Mouse (Mus musculus) forebrain, embryonic 11.5 days (tissue): ENCODE measurements around the gene Slc25a15. TPM values are rescaled to one million over a fixed set of nuclear protein-coding genes. Genes with fewer than 3 reads are reported as not detected.

Experiments
- ATAC-seq: fragments of 200-750 bp; cut with Nextera tagmentation; replicated peaks from 2 replicates; pipeline ENCODE4 v1.8.0; 2017; ENCODE audit warnings: moderate TSS enrichment; ENCODE audit not compliant: low FRiP score
- DNase-seq: peaks from one replicate; pipeline ENCODE4 v3.0.0-alpha.2; 2017; ENCODE audit warnings: low spot score
- H3K27ac ChIP-seq: fragments of 300-500 bp; sonication (generic); 2 replicates; pipeline ENCODE4 v1.5.1; 2014; ENCODE audit warnings: low read depth, low read length
- H3K27me3 ChIP-seq: fragments of 300-500 bp; sonication (generic); 2 replicates; pipeline ENCODE4 v1.6.1; 2014; ENCODE audit warnings: mild to moderate bottlenecking, low read length, mixed read lengths; ENCODE audit not compliant: control insufficient read depth, insufficient read depth
- H3K36me3 ChIP-seq: fragments of 300-500 bp; sonication (generic); 2 replicates; pipeline ENCODE4 v1.6.1; 2014; ENCODE audit warnings: mild to moderate bottlenecking, low read length, moderate library complexity, mixed read lengths; ENCODE audit not compliant: control insufficient read depth, insufficient read depth
- H3K4me1 ChIP-seq: fragments of 300-500 bp; sonication (generic); replicated peaks from 2 replicates; pipeline ENCODE4 v1.6.1; 2014; ENCODE audit warnings: low read length, mixed read lengths; ENCODE audit not compliant: control insufficient read depth, insufficient read depth
- H3K4me2 ChIP-seq: fragments of 300-500 bp; sonication (generic); 2 replicates; pipeline ENCODE4 v1.6.1; 2014; ENCODE audit warnings: low read depth, mild to moderate bottlenecking, low read length, moderate library complexity, mixed read lengths; ENCODE audit not compliant: severe bottlenecking
- H3K4me3 ChIP-seq: fragments of 300-500 bp; sonication (generic); 2 replicates; pipeline ENCODE4 v1.5.1; 2014; ENCODE audit warnings: low read depth, low read length
- H3K9ac ChIP-seq: fragments of 300-500 bp; sonication (generic); 2 replicates; pipeline ENCODE4 v1.6.1; 2014; ENCODE audit warnings: low read length
- H3K9me3 ChIP-seq: fragments of 300-500 bp; sonication (generic); 2 replicates; pipeline ENCODE4 v1.6.1; 2016; ENCODE audit warnings: low read length, mixed read lengths; ENCODE audit not compliant: control insufficient read depth
- WGBS: fragments of 180-500 bp; shearing (Covaris S2); extraction: QIAGEN DNeasy Blood & Tissue Kit; methylation state at CpG from one replicate; pipeline ENCODE4 v1.1.7; 2014; 5-methylcytosine and 5-hydroxymethylcytosine counted together
- polyA plus RNA-seq: library from polyadenylated mRNA; unstranded; fragments of >200 nt; fragmentation: Nextera tagmentation; extraction: Ambion mirVana; gene quantifications from 2 replicates; pipeline ENCODE4 v1.2.1, GENCODE M21; 2014

Gene Slc25a15
- polyA plus RNA-seq, 1 experiment from 2014 or later = 18.2 TPM

DNA sequence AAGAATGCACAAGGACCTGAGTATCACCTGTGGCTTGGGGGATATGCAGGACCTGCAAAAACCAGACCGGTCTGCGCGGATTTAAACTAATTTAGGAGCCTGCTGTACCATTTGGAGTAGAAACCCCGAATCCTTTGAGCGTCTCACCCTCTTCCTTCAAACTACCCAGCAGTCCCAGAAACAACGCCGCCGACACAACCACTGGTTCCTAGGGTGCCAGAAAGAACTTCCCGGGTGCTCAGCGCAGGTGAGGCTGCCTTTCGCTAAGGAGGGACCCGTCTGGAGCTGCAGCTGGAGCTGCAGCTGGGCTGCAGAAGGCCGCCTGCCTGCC is 621 bp downstream of the Slc25a15 start:
- 0% methylated on average over 13 of the region's 13 CpGs for WGBS
- Histone ChIP-seq H3K4me2 (peak overlapping the region; percentile 88), H3K4me1 (no peaks in the 10 kb centered on the region), H3K27me3 (no peaks in the 10 kb centered on the region), H3K9me3 (no peaks in the 10 kb centered on the region), H3K4me3 (peak overlapping the region; percentile 73), H3K9ac (peak overlapping the region; percentile 76), H3K27ac (peak overlapping the region; percentile 31), H3K36me3 (no peaks in the 10 kb centered on the region)
- ATAC-seq (peak; percentile 1; the same call in 1 of the 2 replicates), DNase-seq (no peak)

DNA sequence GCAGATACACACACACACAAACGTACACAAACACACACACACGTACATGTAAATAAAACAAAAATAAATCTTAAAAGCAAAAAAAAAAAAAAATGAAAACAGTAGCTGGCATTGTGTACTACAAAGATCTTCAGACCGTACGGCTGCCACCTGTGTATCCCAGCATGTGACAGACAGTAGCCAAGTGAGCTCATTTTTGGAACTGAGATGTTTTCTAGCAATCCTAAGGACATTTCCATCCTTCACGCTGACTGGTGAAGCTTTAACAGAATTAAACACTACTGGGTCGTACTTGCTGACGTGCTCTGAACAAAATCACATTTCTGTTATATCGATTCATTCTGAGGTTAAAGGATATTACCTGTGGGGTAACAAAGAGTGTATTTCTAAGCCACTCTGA is 3.1 kb downstream of the Slc25a15 start:
- Histone ChIP-seq H3K9ac (no peak overlapping the region), H3K4me3 (no peak overlapping the region), H3K36me3 (no peaks in the 10 kb centered on the region), H3K4me2 (no peak overlapping the region), H3K27ac (no peak overlapping the region), H3K4me1 (no peaks in the 10 kb centered on the region), H3K27me3 (no peaks in the 10 kb centered on the region), H3K9me3 (no peaks in the 10 kb centered on the region)
- no peak for DNase-seq
- no peak for ATAC-seq
- 90% methylated on average over 8 of the region's 8 CpGs for WGBS

DNA sequence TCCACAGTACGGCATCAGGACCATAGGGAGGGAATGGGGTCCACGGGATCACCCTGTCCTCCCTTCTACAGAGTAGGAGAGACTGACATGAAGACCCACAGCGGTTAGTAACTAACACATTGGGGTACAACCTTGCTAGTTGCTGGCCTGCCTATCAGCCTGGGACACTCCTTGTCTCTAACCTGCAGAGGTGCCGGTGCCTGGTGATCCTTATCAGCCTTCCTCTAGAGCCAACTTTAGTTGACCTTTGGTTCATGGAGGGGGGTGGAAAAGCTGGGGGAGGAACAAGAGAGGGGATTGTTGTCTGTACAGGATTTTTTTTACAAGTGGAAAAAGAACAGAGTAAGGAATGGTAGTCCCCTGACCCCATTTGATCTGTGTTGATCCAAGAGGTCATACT is 3.9 kb downstream of the Slc25a15 start:
- H3K4me1 ChIP-seq = no peaks in the 10 kb centered on the region
- DNase-seq (no peak), ATAC-seq (no peak)
- WGBS = 85% methylated on average over 4 of the region's 4 CpGs
- H3K4me3 ChIP-seq = no peak overlapping the region
- H3K27me3 ChIP-seq = no peaks in the 10 kb centered on the region
- H3K4me2 ChIP-seq = no peak overlapping the region
- no peak overlapping the region for H3K27ac ChIP-seq
- H3K9me3 ChIP-seq = no peaks in the 10 kb centered on the region
- no peak overlapping the region for H3K9ac ChIP-seq
- H3K36me3 ChIP-seq = no peaks in the 10 kb centered on the region

DNA sequence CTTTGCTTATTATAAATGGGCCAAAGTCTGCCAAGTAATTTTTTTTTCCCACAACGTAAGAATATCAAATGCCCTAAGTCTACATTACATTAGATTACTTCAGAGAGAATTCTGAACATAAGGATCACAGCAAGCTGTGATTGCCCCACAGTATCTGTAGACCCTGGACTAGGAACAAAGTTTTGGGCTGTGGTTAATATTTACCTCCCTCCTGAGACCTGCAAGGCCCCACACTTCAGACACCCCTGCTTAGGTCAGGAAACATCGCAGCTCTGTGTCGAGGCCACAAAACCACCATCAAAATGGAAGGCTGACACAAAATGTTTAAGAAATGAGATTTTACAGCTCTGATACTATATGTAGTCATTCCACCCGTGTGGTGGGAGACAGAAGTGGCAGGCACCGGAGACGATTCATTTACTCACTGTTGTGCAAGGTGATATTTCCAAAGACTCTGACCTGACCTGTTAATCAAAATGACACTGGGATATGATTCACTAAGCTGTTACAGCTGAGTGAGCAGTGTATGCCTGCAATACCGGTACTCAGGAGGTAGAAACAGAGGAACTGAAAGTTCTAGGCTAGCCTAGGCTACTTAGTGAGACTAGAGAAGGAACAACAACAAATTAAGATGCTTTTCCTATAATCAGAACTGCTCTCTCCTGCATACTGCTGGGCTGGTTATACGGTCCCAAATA is 7.5 kb downstream of the Slc25a15 start:
- no peak overlapping the region for H3K4me3 ChIP-seq
- H3K4me1 ChIP-seq = no peaks in the 10 kb centered on the region
- no peak overlapping the region for H3K4me2 ChIP-seq
- H3K9ac ChIP-seq = no peak overlapping the region
- H3K9me3 ChIP-seq = no peaks in the 10 kb centered on the region
- WGBS = 92% methylated on average over 8 of the region's 8 CpGs
- ATAC-seq = no peak
- H3K27ac ChIP-seq = no peak overlapping the region
- DNase-seq = no peak
- no peaks in the 10 kb centered on the region for H3K27me3 ChIP-seq
- no peaks in the 10 kb centered on the region; the same call in 1 of the 2 replicates for H3K36me3 ChIP-seq

DNA sequence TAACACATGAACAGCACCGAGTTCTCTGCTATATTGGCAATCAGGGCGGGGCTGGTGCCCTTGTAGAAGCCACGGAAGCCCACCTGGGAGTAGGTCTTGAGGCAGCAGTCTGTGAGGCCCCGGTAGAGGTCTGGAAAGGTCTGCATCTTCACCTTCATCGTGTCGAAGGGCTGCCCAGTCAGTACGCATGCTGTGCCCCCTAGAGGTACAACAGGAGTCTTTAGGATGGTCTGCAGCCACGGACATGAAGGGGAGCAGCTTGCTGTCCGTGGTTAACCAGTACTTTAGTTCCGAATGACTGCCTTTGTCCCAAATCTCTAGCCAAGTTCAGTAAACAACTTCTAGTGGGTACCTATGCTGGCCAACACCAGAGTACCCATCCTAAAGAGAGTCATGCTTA is 8.5 kb downstream of the Slc25a15 start:
- Histone ChIP-seq H3K27me3 (no peaks in the 10 kb centered on the region), H3K9me3 (no peaks in the 10 kb centered on the region), H3K4me3 (no peak overlapping the region), H3K4me1 (no peaks in the 10 kb centered on the region), H3K36me3 (no peaks in the 10 kb centered on the region; the same call in 1 of the 2 replicates), H3K27ac (no peak overlapping the region), H3K4me2 (no peak overlapping the region), H3K9ac (no peak overlapping the region)
- 82% methylated on average over 10 of the region's 10 CpGs for WGBS
- ATAC-seq (no peak), DNase-seq (no peak)

DNA sequence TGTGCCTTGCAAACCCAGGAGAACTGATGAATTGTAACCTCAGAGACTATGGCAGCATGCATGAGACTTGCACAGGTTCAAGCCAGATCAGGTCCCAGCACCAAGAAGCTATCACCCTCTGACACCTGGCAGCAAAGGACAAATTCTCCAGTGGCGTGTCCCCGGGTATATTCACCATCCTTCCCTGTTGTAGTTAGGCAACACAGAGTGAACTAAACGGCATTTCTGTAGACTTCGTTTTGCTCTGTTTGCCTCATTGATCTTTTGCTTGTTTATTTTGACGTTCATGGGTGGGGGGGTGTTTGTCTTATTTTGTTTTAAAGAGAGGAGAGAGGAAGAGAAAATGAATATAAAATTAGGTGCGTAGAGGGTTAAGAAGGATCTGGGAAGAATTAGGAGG is 13.2 kb downstream of the Slc25a15 start:
- H3K9me3 ChIP-seq = no peaks in the 10 kb centered on the region
- H3K27me3 ChIP-seq = no peaks in the 10 kb centered on the region
- no peak for ATAC-seq
- H3K4me1 ChIP-seq = no peaks in the 10 kb centered on the region
- H3K4me2 ChIP-seq = no peak overlapping the region
- no peak overlapping the region for H3K4me3 ChIP-seq
- 93% methylated on average over 6 of the region's 6 CpGs for WGBS
- DNase-seq = no peak
- no peaks in the 10 kb centered on the region; the same call in 1 of the 2 replicates for H3K36me3 ChIP-seq
- no peak overlapping the region for H3K27ac ChIP-seq
- H3K9ac ChIP-seq = no peak overlapping the region

DNA sequence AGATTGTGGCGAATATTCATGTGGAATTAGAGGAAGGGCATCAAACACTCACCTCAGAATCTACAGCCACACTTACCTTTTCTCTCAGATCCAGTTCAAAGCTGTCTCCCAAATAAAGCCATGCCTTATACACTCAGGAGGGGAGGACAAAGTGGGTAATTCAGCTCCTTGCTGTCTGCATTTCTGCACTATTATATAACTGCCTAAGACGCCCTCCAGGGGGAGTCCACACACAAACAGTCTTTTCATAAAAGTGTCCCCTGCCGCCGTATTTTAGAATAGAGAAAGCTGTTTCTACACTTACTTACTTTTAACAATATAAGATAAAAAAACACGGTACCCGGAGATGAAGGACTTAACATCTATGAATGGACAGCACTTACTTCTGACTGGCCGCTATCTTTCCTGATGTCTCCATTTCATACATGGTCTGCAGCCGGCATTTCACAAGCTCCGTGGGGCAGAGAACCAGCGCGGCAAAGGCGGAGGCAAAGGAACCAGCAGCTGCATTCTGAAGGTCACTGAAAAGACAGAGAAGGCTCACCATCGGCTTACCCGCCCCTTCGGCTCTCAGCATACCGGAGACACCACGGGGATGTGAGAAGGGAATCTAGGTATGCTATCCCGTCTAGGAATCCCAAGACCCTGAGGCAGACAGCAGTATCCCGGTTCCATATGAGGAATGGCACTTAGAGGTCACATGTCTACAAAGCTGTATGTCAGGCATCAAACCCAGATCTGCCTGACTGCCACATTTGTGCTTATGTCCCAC is 15.4 kb downstream of the Slc25a15 start:
- ATAC-seq (no peak), DNase-seq (no peak)
- no peaks in the 10 kb centered on the region for H3K4me1 ChIP-seq
- H3K27me3 ChIP-seq = no peaks in the 10 kb centered on the region
- H3K4me2 ChIP-seq = no peak overlapping the region
- 86% methylated on average over 19 of the region's 19 CpGs for WGBS
- H3K9ac ChIP-seq = no peak overlapping the region
- no peak overlapping the region for H3K4me3 ChIP-seq
- H3K9me3 ChIP-seq = no peaks in the 10 kb centered on the region
- no peaks in the 10 kb centered on the region; the same call in 1 of the 2 replicates for H3K36me3 ChIP-seq
- no peak overlapping the region for H3K27ac ChIP-seq

DNA sequence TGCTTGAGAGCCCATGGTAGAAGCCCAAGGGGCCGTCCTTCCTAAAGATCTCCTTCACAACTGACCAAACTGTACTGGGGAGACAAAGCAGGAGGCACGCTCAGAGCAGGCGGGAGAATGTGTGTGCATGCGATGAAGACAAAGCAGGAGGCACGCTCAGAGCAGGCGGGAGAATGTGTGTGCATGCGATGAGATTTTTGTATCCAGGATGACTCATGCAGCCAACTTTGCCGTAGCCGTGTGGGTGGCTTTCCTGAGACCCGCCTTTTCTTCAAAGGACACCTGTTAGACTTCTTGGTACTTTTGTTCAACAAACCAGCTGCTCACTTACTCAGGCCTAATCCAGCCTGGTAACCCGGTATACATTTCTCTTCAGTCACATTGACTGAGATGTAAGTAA is 17.5 kb downstream of the Slc25a15 start:
- H3K9ac ChIP-seq = no peak overlapping the region
- H3K4me3 ChIP-seq = no peak overlapping the region
- no peaks in the 10 kb centered on the region; the same call in 1 of the 2 replicates for H3K4me1 ChIP-seq
- H3K27me3 ChIP-seq = no peaks in the 10 kb centered on the region
- no peak overlapping the region for H3K4me2 ChIP-seq
- no peaks in the 10 kb centered on the region; the same call in 1 of the 2 replicates for H3K36me3 ChIP-seq
- no peaks in the 10 kb centered on the region for H3K9me3 ChIP-seq
- WGBS = 92% methylated on average over 11 of the region's 11 CpGs
- no peak for DNase-seq
- no peak overlapping the region for H3K27ac ChIP-seq
- ATAC-seq = no peak
